Mouse (Mus musculus): Measurements from ENCODE around the gene Enc1. TPM values are rescaled to one million over a fixed set of nuclear protein-coding genes. Genes with fewer than 3 reads are reported as not detected.
A peak's percentile ranks its signal among the peaks of the same experiment; 100 is the strongest.
"Not testable (repeated sequence)": the region's sequence is repeated elsewhere in the genome, so short reads cannot be mapped to it uniquely, and the experiment has no call there.

Gene Enc1
- total and polyA plus RNA-seq, 2 experiments from 2014 or later, result 76.8 to 423 TPM

GRCm38 (mm10) chr13:97255976-97256848, 15.3 kb downstream of the Enc1 start:
- no peaks in the 10 kb centered on the region; the same call in 1 of the 2 replicates for H3K9me3 ChIP-seq (ENCODE audit: low read length)
- DNase-seq (peak; percentile 78), ATAC-seq (peak; percentile 68)
- H3K27me3 ChIP-seq (ENCODE audit: insufficient read depth, low read length), result no peaks in the 10 kb centered on the region
- H3K27ac ChIP-seq (ENCODE audit: low read depth, low read length), result peak overlapping the region; percentile 84
- TF ChIP-seq CTCF (IDR thresholded peaks at IDR 0.05; ENCODE audit: low read depth), result no peak
- 11% methylated on average over 6 of the region's 6 CpGs for WGBS
- H3K4me3 ChIP-seq (ENCODE audit: low read depth, low read length), result no peak overlapping the region
- 0 out of 2 replicates have a peak overlapping the region, but pooled peaks have one; percentile 6 for H3K9ac ChIP-seq
- H3K4me2 ChIP-seq (ENCODE audit: low read depth), result peak overlapping the region; percentile 25; the same call in 1 of the 2 replicates
- H3K4me1 ChIP-seq (ENCODE audit: insufficient read depth), result peaks cover 30% of the 10 kb centered on the region
- H3K36me3 ChIP-seq (ENCODE audit: insufficient read depth), result peaks cover 8% of the 10 kb centered on the region

- Histone ChIP-seq H3K27me3 (ENCODE audit: insufficient read depth, low read length) (no peaks in the 10 kb centered on the region), H3K9me3 (ENCODE audit: low read length) (no peaks in the 10 kb centered on the region; the same call in 1 of the 2 replicates), H3K36me3 (ENCODE audit: insufficient read depth) (peaks cover 7% of the 10 kb centered on the region), H3K4me2 (ENCODE audit: low read depth) (peak overlapping the region; percentile 25; the same call in 1 of the 2 replicates), H3K9ac (0 out of 2 replicates have a peak overlapping the region, but pooled peaks have one; percentile 6), H3K27ac (ENCODE audit: low read depth, low read length) (peak overlapping the region; percentile 84), H3K4me3 (ENCODE audit: low read depth, low read length) (no peak overlapping the region), H3K4me1 (ENCODE audit: insufficient read depth) (peaks cover 27% of the 10 kb centered on the region)
- 26% methylated on average over 12 of the region's 12 CpGs for WGBS
- DNase-seq (no peak), ATAC-seq (peak; percentile 36)
- TF ChIP-seq CTCF (IDR thresholded peaks at IDR 0.05; ENCODE audit: low read depth), result no peak
Measured at GRCm38 (mm10) chr13:97256849-97257379, 16.0 kb downstream of the Enc1 start.

- no peak overlapping the region for H3K27ac ChIP-seq (ENCODE audit: low read depth, low read length)
- H3K4me3 ChIP-seq (ENCODE audit: low read depth, low read length), result no peak overlapping the region
- H3K9me3 ChIP-seq (ENCODE audit: low read length), result no peaks in the 10 kb centered on the region; the same call in 1 of the 2 replicates
- no peak for TF ChIP-seq CTCF (IDR thresholded peaks at IDR 0.05; ENCODE audit: low read depth)
- H3K27me3 ChIP-seq (ENCODE audit: insufficient read depth, low read length), result no peaks in the 10 kb centered on the region
- H3K9ac ChIP-seq, result no peak overlapping the region
- no peak overlapping the region for H3K4me2 ChIP-seq (ENCODE audit: low read depth)
- no peaks in the 10 kb centered on the region for H3K36me3 ChIP-seq (ENCODE audit: insufficient read depth)
- peaks cover 18% of the 10 kb centered on the region for H3K4me1 ChIP-seq (ENCODE audit: insufficient read depth)
- DNase-seq, result no peak
- ATAC-seq, result no peak
- 72% methylated on average over 16 of the region's 16 CpGs for WGBS
Measured at GRCm38 (mm10) chr13:97259271-97259670, 18.4 kb downstream of the Enc1 start.

- no peak for DNase-seq
- ATAC-seq, result no peak
- Histone ChIP-seq H3K4me1 (ENCODE audit: insufficient read depth) (peaks cover 18% of the 10 kb centered on the region), H3K4me2 (ENCODE audit: low read depth) (no peak overlapping the region), H3K27ac (ENCODE audit: low read depth, low read length) (no peak overlapping the region), H3K4me3 (ENCODE audit: low read depth, low read length) (no peak overlapping the region), H3K27me3 (ENCODE audit: insufficient read depth, low read length) (no peaks in the 10 kb centered on the region), H3K36me3 (ENCODE audit: insufficient read depth) (no peaks in the 10 kb centered on the region), H3K9ac (no peak overlapping the region), H3K9me3 (ENCODE audit: low read length) (no peaks in the 10 kb centered on the region; the same call in 1 of the 2 replicates)
- WGBS, result 40% methylated on average over 8 of the region's 8 CpGs
- TF ChIP-seq CTCF (IDR thresholded peaks at IDR 0.05; ENCODE audit: low read depth), result no peak
Measured at GRCm38 (mm10) chr13:97260456-97261180, 19.7 kb downstream of the Enc1 start.

- WGBS, result 56% methylated on average over 7 of the region's 8 CpGs
- ATAC-seq (no peak), DNase-seq (no peak)
- H3K27me3 ChIP-seq (ENCODE audit: insufficient read depth, low read length), result no peaks in the 10 kb centered on the region
- H3K36me3 ChIP-seq (ENCODE audit: insufficient read depth), result no peaks in the 10 kb centered on the region
- H3K4me2 ChIP-seq (ENCODE audit: low read depth), result no peak overlapping the region
- no peak overlapping the region for H3K27ac ChIP-seq (ENCODE audit: low read depth, low read length)
- no peak for TF ChIP-seq CTCF (IDR thresholded peaks at IDR 0.05; ENCODE audit: low read depth)
- H3K9me3 ChIP-seq (ENCODE audit: low read length), result no peaks in the 10 kb centered on the region; the same call in 1 of the 2 replicates
- peaks cover 10% of the 10 kb centered on the region; the same call in 1 of the 2 replicates for H3K4me1 ChIP-seq (ENCODE audit: insufficient read depth)
- no peak overlapping the region for H3K9ac ChIP-seq
- no peak overlapping the region for H3K4me3 ChIP-seq (ENCODE audit: low read depth, low read length)
Measured at GRCm38 (mm10) chr13:97261549-97261948, 20.6 kb downstream of the Enc1 start.

- peak; percentile 26 for DNase-seq
- no peak overlapping the region for H3K4me2 ChIP-seq (ENCODE audit: low read depth)
- H3K27ac ChIP-seq (ENCODE audit: low read depth, low read length), result no peak overlapping the region
- no peak overlapping the region for H3K4me3 ChIP-seq (ENCODE audit: low read depth, low read length)
- TF ChIP-seq CTCF (IDR thresholded peaks at IDR 0.05; ENCODE audit: low read depth), result no peak
- H3K9ac ChIP-seq, result no peak overlapping the region
- no peaks in the 10 kb centered on the region; the same call in 1 of the 2 replicates for H3K9me3 ChIP-seq (ENCODE audit: low read length)
- no peaks in the 10 kb centered on the region for H3K36me3 ChIP-seq (ENCODE audit: insufficient read depth)
- 0 out of 2 replicates have a peak, but pooled peaks cover 4% of the 10 kb centered on the region for H3K4me1 ChIP-seq (ENCODE audit: insufficient read depth)
- H3K27me3 ChIP-seq (ENCODE audit: insufficient read depth, low read length), result no peaks in the 10 kb centered on the region
- ATAC-seq, result no peak
- 49% methylated on average over 10 of the region's 10 CpGs for WGBS
Measured at GRCm38 (mm10) chr13:97262676-97263075, 21.8 kb downstream of the Enc1 start.

GRCm38 (mm10) chr13:97265534-97265933, 24.6 kb downstream of the Enc1 start:
- H3K4me2 ChIP-seq (ENCODE audit: low read depth); H3K4me3 ChIP-seq (ENCODE audit: low read depth, low read length); H3K4me1 ChIP-seq (ENCODE audit: insufficient read depth); H3K36me3 ChIP-seq (ENCODE audit: insufficient read depth); ATAC-seq; H3K27me3 ChIP-seq (ENCODE audit: insufficient read depth, low read length); H3K27ac ChIP-seq (ENCODE audit: low read depth, low read length); H3K9me3 ChIP-seq (ENCODE audit: low read length); H3K9ac ChIP-seq; DNase-seq: not testable (repeated sequence)
- 86% methylated on average over 6 of the region's 6 CpGs for WGBS
